ENCODE assay signal across 8 mouse cellular contexts in the genomic region with DNA sequence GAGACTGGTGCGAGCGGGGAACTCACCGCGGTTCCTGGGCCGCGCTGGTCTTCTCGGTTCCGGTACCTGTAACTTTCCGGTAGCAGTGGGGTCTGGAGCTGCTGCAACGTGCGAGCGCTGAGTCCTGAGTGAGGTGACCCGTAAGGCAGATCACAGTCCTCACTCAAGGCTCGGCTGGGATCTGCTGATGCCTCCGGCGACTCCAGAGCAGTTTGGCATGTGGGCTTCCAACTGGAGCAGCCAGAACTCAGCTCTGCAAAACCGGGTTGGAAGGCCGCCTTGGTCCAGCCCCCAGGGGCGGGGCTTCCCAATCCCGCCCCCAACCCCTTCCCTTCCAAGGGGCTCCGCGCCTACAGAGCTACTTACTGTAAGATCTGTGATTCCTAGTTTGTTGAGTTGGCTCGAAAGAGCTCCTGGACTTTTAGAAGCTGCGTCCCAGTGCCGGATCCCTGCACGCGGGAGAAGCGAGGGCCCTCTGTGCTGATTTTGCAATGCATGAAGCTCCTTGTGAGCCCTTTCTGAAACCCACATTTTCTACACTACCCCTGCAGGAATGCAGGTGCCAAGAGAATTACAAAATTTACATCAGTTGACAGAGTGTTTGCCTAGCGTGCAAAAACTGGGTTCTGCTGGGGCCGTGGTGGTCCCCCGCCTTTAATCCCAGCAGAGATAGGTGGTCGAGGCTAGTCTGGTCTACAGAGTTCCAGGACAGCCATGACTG. TPM values are rescaled to one million over a fixed set of nuclear protein-coding genes. Genes with fewer than 3 reads are reported as not detected.
A peak's percentile ranks its signal among the peaks of the same experiment; 100 is the strongest.
DNase-seq lines count a peak whose midpoint lies in the region; ATAC-seq lines count a peak whose summit lies in the region.

No protein-coding gene starts in this region.

- ATAC-seq in hematopoietic stem cell, adult 5-6 weeks (replicated peaks in 1 of 2; ENCODE audit: insufficient read depth in 1 of 2, low FRiP score in 2 of 2, low TSS enrichment in 1 of 2, low read depth in 1 of 2, poor library complexity in 2 of 2, severe bottlenecking in 2 of 2) = peak; percentile 86 to 90
- ATAC-seq in lung, embryonic 15.5 days (ENCODE audit: borderline replicate concordance, extremely low read depth, low FRiP score, low TSS enrichment) = peak; percentile 93

- H3K4me1 ChIP-seq in lung, embryonic 15.5 days = peaks cover 12% of the 10 kb centered on the region

- H3K4me3 ChIP-seq in lung, embryonic 15.5 days = peak overlapping the region; percentile 59

- DNase-seq in MN1 (ENCODE audit: low spot score) = peak; percentile 71
- DNase-seq in cerebellum, adult 8-10 months = peak; percentile 74
- DNase-seq in forelimb bud, embryonic 11.5 days (ENCODE audit: low read depth, low spot score) = peak; percentile 80
- peak; percentile 26 for DNase-seq in layer of hippocampus, adult 9-10 months (ENCODE audit: low spot score)
- peak; percentile 79 for DNase-seq in ovary, adult 18-20 months (ENCODE audit: low spot score)
- DNase-seq in thymus, postnatal 0 days (ENCODE audit: low spot score) = peak; percentile 69

- WGBS in lung, embryonic 15.5 days = 2% methylated on average over 30 of the region's 32 CpGs

- peak overlapping the region; percentile 58 for H3K9ac ChIP-seq in lung, embryonic 15.5 days

- peak overlapping the region; percentile 54; the same call in 1 of the 2 replicates for H3K27ac ChIP-seq in lung, embryonic 15.5 days

- no peaks in the 10 kb centered on the region for H3K27me3 ChIP-seq in lung, embryonic 15.5 days

- H3K4me2 ChIP-seq in lung, embryonic 15.5 days = peak overlapping the region; percentile 96

- no peaks in the 10 kb centered on the region for H3K9me3 ChIP-seq in lung, embryonic 15.5 days

- H3K36me3 ChIP-seq in lung, embryonic 15.5 days = no peaks in the 10 kb centered on the region

RNA-seq across cellular contexts. Expression of gene Psph, which starts 8.1 kb away (rescaled TPM):
- total RNA-seq in hematopoietic stem cell, adult 5-6 weeks (2017) = 10.5 and 22.3 TPM in 2 replicates
- 30.4 and 31.9 TPM in 2 replicates for polyA plus RNA-seq in lung, embryonic 15.5 days (2015; fragmentation: Nextera tagmentation; extraction: Ambion mirVana)
- polyA plus RNA-seq in thymus, postnatal 0 days (2015; fragmentation: Nextera tagmentation; extraction: Ambion mirVana) = 83.5 and 85.9 TPM in 2 replicates

RNA-seq across cellular contexts. Expression of gene Nipsnap2, which starts 54.3 kb away (rescaled TPM):
- total RNA-seq in hematopoietic stem cell, adult 5-6 weeks (2017) = 42.6 and 45.7 TPM in 2 replicates
- 91.9 and 95.3 TPM in 2 replicates for polyA plus RNA-seq in lung, embryonic 15.5 days (2015; fragmentation: Nextera tagmentation; extraction: Ambion mirVana)
- 77.2 and 91.7 TPM in 2 replicates for polyA plus RNA-seq in thymus, postnatal 0 days (2015; fragmentation: Nextera tagmentation; extraction: Ambion mirVana)

Comparison
In these comparisons a context has a peak if more than half of its experiments do, and no peak if none do; other contexts are left out.
1. Peak in every context shown above with its lines: DNase-seq, ATAC-seq, H3K4me3 ChIP-seq and H3K27ac ChIP-seq.
2. DNase-seq: peak in every context shown above with its lines; median percentile 80 in forelimb bud, embryonic 11.5 days; 79 in ovary, adult 18-20 months; 74 in cerebellum, adult 8-10 months; 71 in MN1; 69 in thymus, postnatal 0 days; 26 in layer of hippocampus, adult 9-10 months.